8 mouse cellular contexts compared by ENCODE assay signal in genomic region chr6:17636764-17637170, GRCm38 (mm10). TPM values are rescaled to one million over a fixed set of nuclear protein-coding genes. Genes with fewer than 3 reads are reported as not detected.
DNase-seq lines count a peak whose midpoint lies in the region; ATAC-seq and TF ChIP-seq lines count a peak whose summit lies in the region.

No protein-coding gene starts in this region.

- under 1% methylated on average over 28 of the region's 45 CpGs for WGBS in forebrain, embryonic 14.5 days
- under 1% methylated on average over 22 of the region's 45 CpGs for WGBS in lung, adult 2 months

- intact Hi-C loops in heart, postnatal 25 days (cut with DNase I), result loop anchor here (5.0 kb wide), 1 partner anchor 56 kb away; the partner anchor contains the start of gene St7

- H3K9me3 ChIP-seq in ES-Bruce4 (replicated peaks; ENCODE audit: control insufficient read depth, insufficient read depth, low read length, poor library complexity, severe bottlenecking), result no peaks in the 10 kb centered on the region
- H3K9me3 ChIP-seq in forebrain, embryonic 14.5 days (replicated peaks; ENCODE audit: control insufficient read depth, low read length), result no peaks in the 10 kb centered on the region; the same call in 1 of the 2 replicates

- H3K4me1 ChIP-seq in ES-Bruce4 (ENCODE audit: control insufficient read depth, insufficient read depth, low read length), result peaks cover 2% of the 10 kb centered on the region
- no peaks in the 10 kb centered on the region for H3K4me1 ChIP-seq in forebrain, embryonic 14.5 days (ENCODE audit: control insufficient read depth, insufficient read depth, low read length)
- peaks cover 2% of the 10 kb centered on the region; the same call in 1 of the 2 replicates for H3K4me1 ChIP-seq in lung, adult 2 months (ENCODE audit: control insufficient read depth, insufficient read depth, low read length)

- peak overlapping the region; percentile 94 for H3K4me3 ChIP-seq in ES-Bruce4 (ENCODE audit: low read depth, low read length)
- peak overlapping the region; percentile 88 for H3K4me3 ChIP-seq in forebrain, embryonic 14.5 days (ENCODE audit: low read depth, low read length)
- peak overlapping the region; percentile 74 for H3K4me3 ChIP-seq in lung, adult 2 months (replicated peaks; ENCODE audit: extremely low read depth, low read depth, low read length)

- H3K27me3 ChIP-seq in ES-Bruce4 (ENCODE audit: control insufficient read depth, insufficient read depth, low read length, poor library complexity, severe bottlenecking), result 0 out of 2 replicates have a peak, but pooled peaks cover 2% of the 10 kb centered on the region
- H3K27me3 ChIP-seq in forebrain, embryonic 14.5 days (replicated peaks; ENCODE audit: control insufficient read depth, insufficient read depth, low read length), result no peaks in the 10 kb centered on the region

- H3K27ac ChIP-seq in ES-Bruce4 (ENCODE audit: insufficient read depth, low read length), result no peak overlapping the region
- peak overlapping the region; percentile 95 for H3K27ac ChIP-seq in forebrain, embryonic 14.5 days (ENCODE audit: low read depth, low read length)

- peak; percentile 97 for DNase-seq in forebrain, embryonic 14.5 days (ENCODE audit: low spot score)
- peak; percentile 94 for DNase-seq in heart, postnatal 25 days (ENCODE audit: low spot score)
- peak; percentile 95 for DNase-seq in layer of hippocampus, adult 18-20 months (ENCODE audit: low spot score in 2 of 2)
- peak; percentile 92 for DNase-seq in lung, adult 2 months
- peak; percentile 93 for DNase-seq in thymus, adult 18-20 months

- TF ChIP-seq EP300 in ES-Bruce4 (IDR thresholded peaks at IDR 0.05; ENCODE audit: insufficient read depth, low read depth, low read length), result no peak

- peak; percentile 96 for ATAC-seq in cerebellum, adult (ENCODE audit: insufficient number of reproducible peaks, low FRiP score, low TSS enrichment)
- ATAC-seq in forebrain, embryonic 14.5 days, result peak; percentile 96
- peak; percentile 88 for ATAC-seq in neutrophil, adult 5-6 weeks (ENCODE audit: extremely low read depth, insufficient number of reproducible peaks, low FRiP score, poor library complexity, severe bottlenecking)

- H3K9ac ChIP-seq in ES-Bruce4 (ENCODE audit: low read depth, poor library complexity, severe bottlenecking), result peak overlapping the region; percentile 99
- H3K9ac ChIP-seq in forebrain, embryonic 14.5 days (ENCODE audit: low read length), result peak overlapping the region; percentile 95

- peak overlapping the region; percentile 56 for H3K4me2 ChIP-seq in forebrain, embryonic 14.5 days (ENCODE audit: low read length)

- TF ChIP-seq POLR2A in ES-Bruce4 (IDR thresholded peaks at IDR 0.05; ENCODE audit: insufficient read depth, low read length), result peak; percentile 20
- TF ChIP-seq POLR2A in lung, adult 2 months (IDR thresholded peaks at IDR 0.05; ENCODE audit: borderline replicate concordance, extremely low read depth, low read depth, low read length), result peak; percentile 88

- no peak for TF ChIP-seq CTCF in ES-Bruce4 (IDR thresholded peaks at IDR 0.05; ENCODE audit: low read depth, low read length)
- TF ChIP-seq CTCF in lung, adult 2 months (IDR thresholded peaks at IDR 0.05; ENCODE audit: insufficient read depth, low read length), result no peak

- H3K36me3 ChIP-seq in ES-Bruce4 (ENCODE audit: control insufficient read depth, insufficient read depth, low read length, poor library complexity, severe bottlenecking), result no peaks in the 10 kb centered on the region
- no peaks in the 10 kb centered on the region for H3K36me3 ChIP-seq in forebrain, embryonic 14.5 days (ENCODE audit: control insufficient read depth, insufficient read depth, low read length)

RNA-seq across cellular contexts. Expression of gene Capza2, which starts 0.7 kb away (rescaled TPM):
- polyA plus RNA-seq in ES-Bruce4 (2011; ENCODE audit: insufficient read depth, insufficient read length, low read depth, missing spikeins), result 232 and 240 TPM in 2 replicates
- 276 and 299 TPM in 2 replicates for polyA plus RNA-seq in forebrain, embryonic 14.5 days (2014; fragmentation: Nextera tagmentation; extraction: Ambion mirVana)
- total RNA-seq in heart, postnatal 25 days (2021), result 100 to 1,000 TPM; 141 to 158 TPM
- total RNA-seq in layer of hippocampus, adult 18-20 months (2021), result 100 to 1,000 TPM; 288 to 300 TPM
- 9.1 and 17.6 TPM in 2 replicates for polyA plus RNA-seq in lung, adult 2 months (2012; rRNA removed)
- 326 and 336 TPM in 2 replicates for total RNA-seq in neutrophil, adult 5-6 weeks (2017)

RNA-seq across cellular contexts. Expression of gene St7, which starts 56.0 kb away (rescaled TPM):
- polyA plus RNA-seq in ES-Bruce4 (2011; ENCODE audit: insufficient read depth, insufficient read length, low read depth, missing spikeins), result 7.4 and 8.2 TPM in 2 replicates
- polyA plus RNA-seq in forebrain, embryonic 14.5 days (2014; fragmentation: Nextera tagmentation; extraction: Ambion mirVana), result 55.2 and 60.3 TPM in 2 replicates
- total RNA-seq in heart, postnatal 25 days (2021), result 10 to 100 TPM; 16.6 to 16.7 TPM
- 10 to 100 TPM; 47.4 to 47.7 TPM for total RNA-seq in layer of hippocampus, adult 18-20 months (2021)
- polyA plus RNA-seq in lung, adult 2 months (2012; rRNA removed), result 6.3 and 9.9 TPM in 2 replicates
- 9.0 and 10.9 TPM in 2 replicates for total RNA-seq in neutrophil, adult 5-6 weeks (2017)
